Mouse (Mus musculus) limb, embryonic 14.5 days (tissue): ENCODE measurements around the gene Nhsl1. TPM values are rescaled to one million over a fixed set of nuclear protein-coding genes. Genes with fewer than 3 reads are reported as not detected.
A peak's percentile ranks its signal among the peaks of the same experiment; 100 is the strongest.

Experiments used
- ATAC-seq: fragments of 200-750 bp; cut with Nextera tagmentation; 2 replicates; pipeline ENCODE4 v1.8.0; 2017; ENCODE audit warnings: low read depth, moderate number of reproducible peaks, moderate TSS enrichment; ENCODE audit not compliant: low FRiP score
- DNase-seq: peaks from one replicate; pipeline ENCODE4 v3.0.0-alpha.2; 2015; ENCODE audit warnings: low spot score
- H3K27ac ChIP-seq: fragments of 300-500 bp; sonication (generic); replicated peaks from 2 replicates; pipeline ENCODE4 v1.5.1; 2014; ENCODE audit warnings: low read depth, mild to moderate bottlenecking, low read length, moderate library complexity, mixed read lengths
- H3K27me3 ChIP-seq: fragments of 300-500 bp; sonication (generic); 2 replicates; pipeline ENCODE4 v1.6.1; 2014; ENCODE audit warnings: low read length, mixed read lengths; ENCODE audit not compliant: control insufficient read depth, insufficient read depth
- H3K36me3 ChIP-seq: fragments of 300-500 bp; sonication (generic); 2 replicates; pipeline ENCODE4 v1.6.1; 2014; ENCODE audit warnings: mild to moderate bottlenecking, low read length, moderate library complexity, mixed read lengths; ENCODE audit not compliant: control insufficient read depth, insufficient read depth
- H3K4me1 ChIP-seq: fragments of 300-500 bp; sonication (generic); 2 replicates; pipeline ENCODE4 v1.6.1; 2014; ENCODE audit warnings: antibody characterized with exemption, low read length, mixed read lengths; ENCODE audit not compliant: control insufficient read depth, insufficient read depth
- H3K4me2 ChIP-seq: fragments of 300-500 bp; sonication (generic); replicated peaks from 2 replicates; pipeline ENCODE4 v1.6.1; 2014; ENCODE audit warnings: low read depth, mild to moderate bottlenecking, low read length, moderate library complexity; ENCODE audit not compliant: severe bottlenecking
- H3K4me3 ChIP-seq: fragments of 300-500 bp; sonication (generic); replicated peaks from 2 replicates; pipeline ENCODE4 v1.5.1; 2014; ENCODE audit warnings: low read length
- H3K9ac ChIP-seq: fragments of 300-500 bp; sonication (generic); 2 replicates; pipeline ENCODE4 v1.6.1; 2014; ENCODE audit warnings: mild to moderate bottlenecking, low read depth, low read length, moderate library complexity; ENCODE audit not compliant: severe bottlenecking
- H3K9me3 ChIP-seq: fragments of 300-500 bp; sonication (generic); 2 replicates; pipeline ENCODE4 v1.6.1; 2016; ENCODE audit warnings: low read length; ENCODE audit not compliant: control insufficient read depth
- POLR2A ChIP-seq: fragments of 200-500 bp; IDR thresholded peaks from 2 replicates; pipeline ENCODE4 v1.8.0; 2012; ENCODE audit warnings: inconsistent platforms, mild to moderate bottlenecking, moderate library complexity, borderline replicate concordance; ENCODE audit not compliant: insufficient read depth, insufficient read length; ENCODE audit errors: extremely low read depth
- WGBS: fragments of 180-500 bp; shearing (Covaris S2); extraction: QIAGEN DNeasy Blood & Tissue Kit; methylation state at CpG from one replicate; pipeline ENCODE4 v1.1.7; 2014; 5-methylcytosine and 5-hydroxymethylcytosine counted together
- polyA plus RNA-seq, 2 experiments: library from polyadenylated mRNA; depleted of rRNA in 1 of 2; stranded (reverse) in 1 of 2; unstranded in 1 of 2; fragments of >200 nt; fragmentation: Nextera tagmentation in 1 of 2; extraction: Ambion mirVana in 1 of 2; gene quantifications; 2 replicates each; pipeline versions ENCODE4 v1.2.1 to v1.2.3; 2012 to 2014

The Nhsl1 gene
- polyA plus RNA-seq, 2 experiments, result 14.5 to 16.6 TPM

- Histone ChIP-seq H3K4me3 (0 out of 2 replicates have a peak overlapping the region, but pooled peaks have one; percentile 13), H3K27ac (no peak overlapping the region), H3K4me1 (peaks cover 17% of the 10 kb centered on the region), H3K9me3 (no peaks in the 10 kb centered on the region), H3K27me3 (no peaks in the 10 kb centered on the region), H3K4me2 (peak overlapping the region; percentile 37; the same call in 1 of the 2 replicates), H3K9ac (no peak overlapping the region), H3K36me3 (no peaks in the 10 kb centered on the region)
- WGBS, result 15% methylated on average over 10 of the region's 10 CpGs
- peak; percentile 88 for DNase-seq
- no peak for TF ChIP-seq POLR2A
- peak; percentile 77 for ATAC-seq
Measured at GRCm38 (mm10) chr10:18388784-18389575, 70.2 kb downstream of the Nhsl1 start.

- no peaks in the 10 kb centered on the region for H3K27me3 ChIP-seq
- no peak overlapping the region for H3K4me2 ChIP-seq
- no peak overlapping the region for H3K27ac ChIP-seq
- H3K4me1 ChIP-seq, result peaks cover 17% of the 10 kb centered on the region
- WGBS, result 66% methylated on average over 15 of the region's 15 CpGs
- H3K9me3 ChIP-seq, result no peaks in the 10 kb centered on the region
- TF ChIP-seq POLR2A, result no peak
- no peak for DNase-seq
- H3K4me3 ChIP-seq, result no peak overlapping the region
- ATAC-seq, result no peak
- no peaks in the 10 kb centered on the region for H3K36me3 ChIP-seq
- H3K9ac ChIP-seq, result no peak overlapping the region
Measured at GRCm38 (mm10) chr10:18390004-18390403, 71.2 kb downstream of the Nhsl1 start.

GRCm38 (mm10) chr10:18391608-18392007 is 72.8 kb downstream of the Nhsl1 start:
- peak; percentile 71 for DNase-seq
- no peak overlapping the region for H3K4me2 ChIP-seq

GRCm38 (mm10) chr10:18392268-18392667 is 73.5 kb downstream of the Nhsl1 start:
- H3K4me2 ChIP-seq, result no peak overlapping the region
- H3K4me3 ChIP-seq, result no peak overlapping the region
- no peaks in the 10 kb centered on the region for H3K9me3 ChIP-seq
- no peak for ATAC-seq
- H3K27me3 ChIP-seq, result no peaks in the 10 kb centered on the region
- WGBS, result 78% methylated on average over 6 of the region's 6 CpGs
- TF ChIP-seq POLR2A, result no peak
- H3K36me3 ChIP-seq, result no peaks in the 10 kb centered on the region
- DNase-seq, result no peak
- H3K9ac ChIP-seq, result no peak overlapping the region
- no peak overlapping the region for H3K27ac ChIP-seq
- peaks cover 17% of the 10 kb centered on the region for H3K4me1 ChIP-seq

More at GRCm38 (mm10) chr10:18391608-18392007, 72.8 kb downstream of the Nhsl1 start:
- no peak overlapping the region for H3K4me3 ChIP-seq
- H3K27me3 ChIP-seq, result no peaks in the 10 kb centered on the region
- H3K36me3 ChIP-seq, result no peaks in the 10 kb centered on the region
- no peak overlapping the region for H3K9ac ChIP-seq
- WGBS, result 49% methylated on average over 5 of the region's 5 CpGs
- no peaks in the 10 kb centered on the region for H3K9me3 ChIP-seq
- no peak for TF ChIP-seq POLR2A
- ATAC-seq, result no peak
- no peak overlapping the region for H3K27ac ChIP-seq
- peaks cover 17% of the 10 kb centered on the region for H3K4me1 ChIP-seq

GRCm38 (mm10) chr10:18393740-18394139 is 75.0 kb downstream of the Nhsl1 start:
- H3K4me3 ChIP-seq, result no peak overlapping the region
- TF ChIP-seq POLR2A, result no peak
- H3K27me3 ChIP-seq, result no peaks in the 10 kb centered on the region
- no peaks in the 10 kb centered on the region for H3K9me3 ChIP-seq
- H3K36me3 ChIP-seq, result no peaks in the 10 kb centered on the region
- H3K4me1 ChIP-seq, result peaks cover 15% of the 10 kb centered on the region
- no peak overlapping the region for H3K4me2 ChIP-seq
- peak; percentile 61 for DNase-seq
- H3K9ac ChIP-seq, result no peak overlapping the region
- ATAC-seq, result peak; percentile 51; the same call in 1 of the 2 replicates
- H3K27ac ChIP-seq, result no peak overlapping the region
- WGBS, result 44% methylated on average over 3 of the region's 3 CpGs
